In the genomic region with DNA sequence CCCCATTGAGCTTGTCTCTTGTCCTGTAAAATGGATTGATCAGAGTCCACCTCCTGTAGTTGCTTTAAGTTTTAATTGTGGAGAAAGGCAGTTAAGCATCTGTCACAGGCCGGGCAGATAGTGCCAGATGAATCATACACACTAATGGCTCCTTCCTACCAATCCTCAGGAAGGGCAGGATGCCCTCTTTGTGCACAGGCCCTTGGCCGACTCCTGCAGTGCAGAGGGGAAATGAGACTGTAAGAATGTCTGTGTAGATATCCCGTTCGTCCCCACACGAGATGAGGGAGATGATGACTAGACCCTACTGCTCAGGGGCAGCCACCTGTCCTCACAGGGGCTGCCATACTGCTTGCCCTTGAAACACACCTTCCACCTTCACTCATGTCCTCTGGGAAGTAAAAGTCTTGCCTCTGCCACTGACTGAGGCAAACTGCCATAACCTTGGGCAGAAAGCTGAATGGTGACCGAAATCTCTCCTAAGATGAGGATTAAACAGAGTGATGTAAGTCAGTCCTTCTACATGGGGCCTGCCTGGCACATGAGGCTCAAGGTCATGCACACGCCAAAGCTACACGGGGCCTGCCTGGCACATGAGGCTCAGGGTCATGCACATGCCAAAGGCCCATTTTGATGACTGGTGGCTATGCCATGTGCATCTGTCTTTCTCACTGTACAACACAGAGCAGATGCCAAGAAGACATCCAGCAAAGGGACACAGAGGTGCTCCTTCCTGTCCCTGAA, we compare ENCODE assay signal across 9 mouse cellular contexts. TPM values are rescaled to one million over a fixed set of nuclear protein-coding genes. Genes with fewer than 3 reads are reported as not detected.
DNase-seq lines count a peak whose midpoint lies in the region; ATAC-seq lines count a peak whose summit lies in the region.
"Had no signal": no experiment of that assay in that cellular context is flagged by ENCODE, and none has a peak within 500 bp of the region (broad histone marks: within the 10 kb centered on the region; RNA-seq: fewer than 3 reads in every experiment).

No protein-coding gene starts in this region.

- peaks cover 84% of the 10 kb centered on the region for H3K4me1 ChIP-seq in kidney, embryonic 16.5 days (ENCODE audit: insufficient read depth, low read length)
- peaks cover 93% of the 10 kb centered on the region for H3K4me1 ChIP-seq in limb, embryonic 15.5 days

- DNase-seq in cerebellum, postnatal 14 days = peak; percentile 35 to 48
- DNase-seq in cerebellum, adult 11 months = no peak
- DNase-seq in kidney, postnatal 10 days = no peak
- DNase-seq in adrenal gland, postnatal 25 days = peak; percentile 51
- no peak for DNase-seq in layer of hippocampus, postnatal 36 days
- DNase-seq in c-Kit-positive CD71-positive TER-119-positive erythroid progenitor cells, embryonic 14.5 days (ENCODE audit: low spot score) = no peak

- no peak overlapping the region for H3K4me3 ChIP-seq in kidney, embryonic 16.5 days (ENCODE audit: low read length)
- no peak overlapping the region for H3K4me3 ChIP-seq in limb, embryonic 15.5 days

- H3K9me3 ChIP-seq in kidney, embryonic 16.5 days (ENCODE audit: low read length) = no peaks in the 10 kb centered on the region
- no peaks in the 10 kb centered on the region for H3K9me3 ChIP-seq in limb, embryonic 15.5 days

- WGBS in kidney, embryonic 16.5 days = 81% methylated on average over 8 of the region's 8 CpGs
- 76% methylated on average over 8 of the region's 8 CpGs for WGBS in limb, embryonic 15.5 days

- no peak overlapping the region for H3K9ac ChIP-seq in kidney, embryonic 16.5 days (replicated peaks; ENCODE audit: low read length)
- H3K9ac ChIP-seq in limb, embryonic 15.5 days = no peak overlapping the region

- H3K27me3 ChIP-seq in kidney, embryonic 16.5 days (ENCODE audit: insufficient read depth, low read length) = no peaks in the 10 kb centered on the region
- no peaks in the 10 kb centered on the region for H3K27me3 ChIP-seq in limb, embryonic 15.5 days

- H3K27ac ChIP-seq in kidney, embryonic 16.5 days (ENCODE audit: low read length) = peak overlapping the region; percentile 30; the same call in 1 of the 2 replicates
- H3K27ac ChIP-seq in limb, embryonic 15.5 days = peak overlapping the region; percentile 91

- H3K4me2 ChIP-seq in kidney, embryonic 16.5 days (replicated peaks; ENCODE audit: low read depth, low read length) = no peak overlapping the region
- H3K4me2 ChIP-seq in limb, embryonic 15.5 days = no peak overlapping the region

- no peak for ATAC-seq in kidney, embryonic 16.5 days (ENCODE audit: low FRiP score, low TSS enrichment)
- no peak for ATAC-seq in limb, embryonic 15.5 days (ENCODE audit: insufficient number of reproducible peaks, low FRiP score, low TSS enrichment, low read depth)

- H3K36me3 ChIP-seq in kidney, embryonic 16.5 days (ENCODE audit: insufficient read depth, low read length) = peaks cover 23% of the 10 kb centered on the region
- H3K36me3 ChIP-seq in limb, embryonic 15.5 days = peaks cover 18% of the 10 kb centered on the region

RNA-seq across cellular contexts. Expression of a gene that starts 40.2 kb away (rescaled TPM):
- 360 and 374 TPM in 2 replicates for polyA plus RNA-seq in kidney, embryonic 16.5 days (2015; fragmentation: Nextera tagmentation; extraction: Ambion mirVana)
- total RNA-seq in adrenal gland, postnatal 25 days (2021) = 204 and 206 TPM in 2 replicates
- polyA plus RNA-seq in limb, embryonic 15.5 days (2015; fragmentation: Nextera tagmentation; extraction: Ambion mirVana) = 347 and 359 TPM in 2 replicates
- total RNA-seq in layer of hippocampus, postnatal 36 days (2021) = 100 to 1,000 TPM; 121 to 130 TPM

RNA-seq across cellular contexts. Expression of a gene that starts 40.7 kb away (rescaled TPM):
- 0.59 and 0.74 TPM in 2 replicates for polyA plus RNA-seq in kidney, embryonic 16.5 days (2015; fragmentation: Nextera tagmentation; extraction: Ambion mirVana)
- 0.21 TPM in 1 of 2 replicates, not detected in the other for total RNA-seq in adrenal gland, postnatal 25 days (2021)
- 0.97 and 1.3 TPM in 2 replicates for polyA plus RNA-seq in limb, embryonic 15.5 days (2015; fragmentation: Nextera tagmentation; extraction: Ambion mirVana)
- total RNA-seq in layer of hippocampus, postnatal 36 days (2021) = under 1 TPM; 0.22 to 0.35 TPM

RNA-seq across cellular contexts. Expression of a gene that starts 58.2 kb away (rescaled TPM):
- 1.3 and 2.3 TPM in 2 replicates for polyA plus RNA-seq in kidney, embryonic 16.5 days (2015; fragmentation: Nextera tagmentation; extraction: Ambion mirVana)
- not detected in 2 replicates for total RNA-seq in adrenal gland, postnatal 25 days (2021)
- 171 and 257 TPM in 2 replicates for polyA plus RNA-seq in limb, embryonic 15.5 days (2015; fragmentation: Nextera tagmentation; extraction: Ambion mirVana)
- not detected for total RNA-seq in layer of hippocampus, postnatal 36 days (2021)
- total RNA-seq: layer of hippocampus, adult 18-20 months had no signal

RNA-seq across cellular contexts. Expression of a gene that starts 59.8 kb away (rescaled TPM):
- 406 and 407 TPM in 2 replicates for polyA plus RNA-seq in kidney, embryonic 16.5 days (2015; fragmentation: Nextera tagmentation; extraction: Ambion mirVana)
- total RNA-seq in adrenal gland, postnatal 25 days (2021) = 222 and 254 TPM in 2 replicates
- polyA plus RNA-seq in limb, embryonic 15.5 days (2015; fragmentation: Nextera tagmentation; extraction: Ambion mirVana) = 372 and 387 TPM in 2 replicates
- 100 to 1,000 TPM; 190 to 196 TPM for total RNA-seq in layer of hippocampus, postnatal 36 days (2021)

RNA-seq across cellular contexts. Expression of a gene that starts 60.0 kb away (rescaled TPM):
- 9.7 and 10.1 TPM in 2 replicates for polyA plus RNA-seq in kidney, embryonic 16.5 days (2015; fragmentation: Nextera tagmentation; extraction: Ambion mirVana)
- total RNA-seq in adrenal gland, postnatal 25 days (2021) = 1.1 and 1.4 TPM in 2 replicates
- polyA plus RNA-seq in limb, embryonic 15.5 days (2015; fragmentation: Nextera tagmentation; extraction: Ambion mirVana) = 7.2 and 7.6 TPM in 2 replicates
- 1 to 10 TPM; 1.7 to 1.9 TPM for total RNA-seq in layer of hippocampus, postnatal 36 days (2021)

Comparison
In these comparisons a context has a peak if more than half of its experiments do, and no peak if none do; other contexts are left out.
1. DNase-seq: peak in cerebellum, postnatal 14 days (2 of 2) and adrenal gland, postnatal 25 days (single experiment); none in cerebellum, adult 11 months (single experiment), kidney, postnatal 10 days (single experiment), layer of hippocampus, postnatal 36 days (0 of 2) and c-Kit-positive CD71-positive TER-119-positive erythroid progenitor cells, embryonic 14.5 days (single experiment).